ENCODE assay signal across 11 mouse cellular contexts in the genomic region with DNA sequence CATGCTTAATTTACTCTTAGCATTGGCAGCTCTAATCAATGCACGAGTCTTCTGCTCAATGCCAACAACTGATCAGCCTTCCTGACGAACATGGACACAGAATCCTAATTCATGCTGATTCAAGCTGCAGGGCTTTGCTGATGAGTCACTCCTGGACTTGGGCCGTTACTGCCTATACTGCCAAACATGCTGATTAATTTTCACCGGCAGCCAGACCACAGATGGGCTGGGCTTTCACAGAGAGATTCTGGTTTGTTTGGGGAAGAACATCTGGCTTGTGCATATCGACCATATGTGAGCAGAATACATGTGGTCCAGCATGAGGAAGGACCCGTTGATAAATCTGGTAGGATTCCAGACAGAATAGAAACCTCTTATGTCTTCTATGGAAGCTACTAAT.
DNase-seq lines count a peak whose midpoint lies in the region; ATAC-seq and TF ChIP-seq lines count a peak whose summit lies in the region.
"Had no signal": no experiment of that assay in that cellular context is flagged by ENCODE, and none has a peak within 500 bp of the region (broad histone marks: within the 10 kb centered on the region; RNA-seq: fewer than 3 reads in every experiment).

No protein-coding gene starts in this region.

- H3K36me3 ChIP-seq in limb, embryonic 14.5 days (ENCODE audit: control insufficient read depth, insufficient read depth, low read length): no peaks in the 10 kb centered on the region
- no peaks in the 10 kb centered on the region for H3K36me3 ChIP-seq in limb, embryonic 10.5 days
- H3K36me3 ChIP-seq: hindbrain, embryonic 12.5 days; liver, embryonic 13.5 days had no signal

- no peaks in the 10 kb centered on the region for H3K9me3 ChIP-seq in limb, embryonic 14.5 days (ENCODE audit: control insufficient read depth, low read length)
- no peaks in the 10 kb centered on the region for H3K9me3 ChIP-seq in limb, embryonic 10.5 days (replicated peaks)
- H3K9me3 ChIP-seq: hindbrain, embryonic 12.5 days; liver, embryonic 13.5 days had no signal

- H3K9ac ChIP-seq in limb, embryonic 14.5 days (ENCODE audit: low read depth, low read length, severe bottlenecking): no peak overlapping the region
- H3K9ac ChIP-seq: hindbrain, embryonic 12.5 days; liver, embryonic 13.5 days had no signal

- TF ChIP-seq POLR2A in limb, embryonic 14.5 days (IDR thresholded peaks at IDR 0.05; ENCODE audit: borderline replicate concordance, extremely low read depth, insufficient read depth, insufficient read length): no peak

- no peak overlapping the region for H3K4me3 ChIP-seq in limb, embryonic 14.5 days (replicated peaks; ENCODE audit: low read length)
- H3K4me3 ChIP-seq in limb, embryonic 10.5 days: no peak overlapping the region
- H3K4me3 ChIP-seq: hindbrain, embryonic 12.5 days; liver, embryonic 13.5 days had no signal

- 61% methylated on average over 6 of the region's 6 CpGs for WGBS in limb, embryonic 14.5 days
- WGBS in limb, embryonic 10.5 days: 79% methylated on average over 6 of the region's 6 CpGs

- peak; percentile 63 to 72 for DNase-seq in cerebellum, postnatal 10 days
- no peak for DNase-seq in cerebellum, adult 9-10 months
- DNase-seq in limb, embryonic 14.5 days (ENCODE audit: low spot score): peak; percentile 59
- no peak for DNase-seq in limb, embryonic 10.5 days (ENCODE audit: low spot score)
- DNase-seq in kidney, adult 9 months: no peak
- DNase-seq in embryo, embryonic 10.5 days (ENCODE audit: low spot score): no peak
- DNase-seq: liver, embryonic 13.5 days; thymus, adult 18-20 months had no signal

- H3K4me1 ChIP-seq in limb, embryonic 14.5 days (ENCODE audit: control insufficient read depth, insufficient read depth, low read length): no peaks in the 10 kb centered on the region
- H3K4me1 ChIP-seq in limb, embryonic 10.5 days: no peaks in the 10 kb centered on the region
- H3K4me1 ChIP-seq: hindbrain, embryonic 12.5 days; liver, embryonic 13.5 days had no signal

- H3K4me2 ChIP-seq in limb, embryonic 14.5 days (replicated peaks; ENCODE audit: low read depth, low read length, severe bottlenecking): no peak overlapping the region
- H3K4me2 ChIP-seq: hindbrain, embryonic 12.5 days; liver, embryonic 13.5 days had no signal

- H3K27me3 ChIP-seq in limb, embryonic 14.5 days (ENCODE audit: control insufficient read depth, insufficient read depth, low read length): no peaks in the 10 kb centered on the region
- H3K27me3 ChIP-seq in limb, embryonic 10.5 days (ENCODE audit: low read depth, poor library complexity, severe bottlenecking): no peaks in the 10 kb centered on the region
- H3K27me3 ChIP-seq: hindbrain, embryonic 12.5 days; liver, embryonic 13.5 days had no signal

- ATAC-seq in limb, embryonic 14.5 days (ENCODE audit: low FRiP score, low read depth): no peak
- ATAC-seq in granulocyte monocyte progenitor cell, adult 5-6 weeks (replicated peaks; ENCODE audit: poor library complexity, severe bottlenecking): peak; percentile 35
- ATAC-seq in megakaryocyte-erythroid progenitor cell, adult 5-6 weeks (replicated peaks; ENCODE audit: low FRiP score, low TSS enrichment, poor library complexity, severe bottlenecking): peak; percentile 82

- no peak overlapping the region for H3K27ac ChIP-seq in limb, embryonic 14.5 days (replicated peaks; ENCODE audit: low read depth, low read length)
- no peak overlapping the region for H3K27ac ChIP-seq in limb, embryonic 10.5 days
- H3K27ac ChIP-seq: hindbrain, embryonic 12.5 days; liver, embryonic 13.5 days had no signal

Comparison
In these comparisons a context has a peak if more than half of its experiments do, and no peak if none do; other contexts are left out.
1. DNase-seq: peak in cerebellum, postnatal 10 days (2 of 2) and limb, embryonic 14.5 days (single experiment); none in cerebellum, adult 9-10 months (single experiment), limb, embryonic 10.5 days (single experiment), kidney, adult 9 months (single experiment) and embryo, embryonic 10.5 days (single experiment).